Mouse (Mus musculus) cerebellum, adult 2 months (tissue): Measurements from ENCODE around the gene Atp8b3.

ENCODE experiments used
- CTCF ChIP-seq: fragments of 200-500 bp; IDR thresholded peaks from 2 replicates; pipeline ENCODE4 v1.5.1; 2011; ENCODE audit warnings: low read depth, mild to moderate bottlenecking, control low read depth, low read length, moderate library complexity, borderline replicate concordance; ENCODE audit not compliant: insufficient read depth
- POLR2A ChIP-seq: fragments of 200-500 bp; IDR thresholded peaks from 2 replicates; pipeline ENCODE4 v1.6.1; 2011; ENCODE audit warnings: low read length, control low read depth, borderline replicate concordance; ENCODE audit not compliant: insufficient read depth

DNA sequence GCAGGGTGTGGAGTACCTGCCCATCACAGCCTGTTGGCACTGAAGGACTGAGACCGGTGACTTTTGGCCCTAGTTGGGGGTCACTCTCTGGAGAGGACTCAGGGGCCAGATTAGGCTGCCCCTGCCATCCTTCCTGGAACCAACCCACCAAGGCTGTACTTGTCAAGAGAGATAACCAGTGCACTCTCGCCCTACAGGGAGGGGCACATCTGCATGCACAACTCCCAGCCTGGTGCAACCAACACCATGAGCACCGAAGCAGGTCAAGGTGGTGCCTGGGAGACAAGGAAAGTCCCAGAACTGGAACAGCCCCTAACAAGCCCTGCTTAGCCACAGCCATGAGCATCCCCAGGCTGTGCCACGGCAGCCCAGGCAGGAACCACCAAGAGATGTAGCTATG lies 8.0 kb upstream of the Atp8b3 start:
- no peak for TF ChIP-seq POLR2A
- TF ChIP-seq CTCF, result no peak
